Mouse (Mus musculus) adrenal gland, postnatal 14 days (tissue): ENCODE results near the gene Mad2l1. TPM values are rescaled to one million over a fixed set of nuclear protein-coding genes. Genes with fewer than 3 reads are reported as not detected.

Experiments
- DNase-seq: peaks from one replicate; pipeline ENCODE4 v3.0.0; 2021; ENCODE audit warnings: mixed read lengths
- long read RNA-seq, 2 experiments: library from polyadenylated mRNA; stranded (forward); transcript quantifications; one replicate each; pipeline ENCODE4 v2.0.0; 2021
- total RNA-seq: library from RNA; stranded (reverse); gene quantifications from 2 replicates; pipeline ENCODE4 v1.2.3, GENCODE M21; 2021

Gene Mad2l1
- total RNA-seq = 17.2 and 17.3 TPM in 2 replicates
- long read RNA-seq, experiment 1, full-length matches to known transcripts = 14 of 14 reads
- long read RNA-seq, experiment 1, partial matches to known transcripts = 0 of 14 reads
- long read RNA-seq, experiment 1, other reads (novel, unspliced or antisense) = 0 of 14 reads
- long read RNA-seq, experiment 2, full-length matches to known transcripts = 1 of 1 reads
- long read RNA-seq, experiment 2, partial matches to known transcripts = 0 of 1 reads
- long read RNA-seq, experiment 2, other reads (novel, unspliced or antisense) = 0 of 1 reads

DNA sequence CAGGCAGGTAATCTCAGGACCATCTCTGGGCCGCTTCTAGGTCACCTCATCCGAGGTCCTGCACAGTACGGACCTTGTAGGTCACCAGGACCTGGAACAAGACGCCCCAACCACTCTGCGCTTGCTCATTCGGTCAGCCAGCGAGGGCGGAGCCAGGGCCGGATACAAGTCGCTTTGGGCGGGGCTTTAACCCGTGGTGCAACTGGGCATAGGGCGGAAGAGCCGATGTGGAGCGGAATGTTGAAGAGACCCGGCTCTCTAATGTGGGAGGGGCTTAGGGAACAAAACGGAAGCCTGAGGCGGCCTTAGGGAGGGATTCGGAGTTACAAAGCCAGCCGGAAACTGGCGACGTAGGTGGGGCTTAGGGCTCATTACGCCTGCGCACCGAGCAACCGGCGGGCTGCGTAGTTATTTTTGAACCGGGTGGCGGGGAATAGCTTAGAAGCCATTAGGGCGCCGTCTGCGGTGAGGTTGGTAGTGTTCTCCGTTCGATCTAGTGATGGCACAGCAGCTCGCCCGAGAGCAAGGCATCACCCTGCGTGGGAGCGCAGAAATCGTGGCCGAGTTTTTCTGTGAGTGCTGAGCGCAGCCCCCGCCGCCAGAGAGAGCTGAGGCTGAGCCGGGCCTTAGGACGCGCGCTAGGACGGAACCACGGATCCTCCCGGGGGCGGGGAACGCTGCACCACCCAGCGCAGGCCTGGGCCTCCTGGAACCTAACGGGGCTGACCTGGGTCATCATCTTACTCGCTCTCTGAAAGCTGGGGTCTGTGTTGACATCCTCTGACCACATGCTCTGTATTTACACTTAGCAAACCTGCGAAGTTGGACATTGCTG is at the start of gene Mad2l1:
Mad2l1 (plus strand) TSS at position 363 of the 835 bp plus-strand sequence.
- DNase-seq = peak; percentile 99

DNA sequence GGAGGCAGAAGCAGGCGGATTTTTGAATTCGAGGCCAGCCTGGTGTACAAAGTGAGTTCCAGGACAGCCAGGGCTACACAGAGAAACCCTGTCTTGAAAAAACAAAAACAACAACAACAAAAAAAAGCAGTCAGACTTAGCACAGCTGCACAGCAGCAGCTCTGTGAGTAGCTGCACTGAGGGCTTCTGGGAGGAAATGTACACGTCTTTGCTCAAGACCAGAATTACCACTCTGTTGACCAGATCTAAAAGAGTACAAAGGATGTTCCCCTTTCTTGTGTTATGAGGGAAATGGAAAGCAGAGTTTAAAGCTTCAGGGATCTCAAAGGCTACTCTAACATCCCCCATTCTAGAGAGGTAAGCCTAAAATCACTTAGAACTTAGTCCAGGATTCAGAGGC is 41.5 kb upstream of the Mad2l1 start:
- DNase-seq = no peak

DNA sequence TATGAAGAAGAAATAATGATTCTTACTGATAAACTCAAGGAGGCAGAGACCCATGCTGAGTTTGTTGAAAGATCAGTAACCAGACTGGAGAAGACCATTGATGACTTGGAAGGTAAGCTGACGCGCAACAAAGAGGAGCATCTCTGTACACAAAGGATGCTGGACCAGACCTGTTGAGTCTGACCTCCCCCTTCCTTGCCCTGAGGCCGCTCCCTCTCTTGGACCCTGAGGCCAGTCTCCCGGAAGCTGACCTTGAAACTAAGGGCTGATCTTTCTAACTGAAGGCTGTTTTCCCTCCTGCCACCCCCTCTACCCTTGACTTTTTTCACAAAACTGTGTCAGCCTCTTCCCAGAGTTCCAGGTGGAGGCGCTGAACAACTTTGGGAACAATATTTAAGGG is 18.8 kb upstream of the Mad2l1 start:
- DNase-seq = no peak

DNA sequence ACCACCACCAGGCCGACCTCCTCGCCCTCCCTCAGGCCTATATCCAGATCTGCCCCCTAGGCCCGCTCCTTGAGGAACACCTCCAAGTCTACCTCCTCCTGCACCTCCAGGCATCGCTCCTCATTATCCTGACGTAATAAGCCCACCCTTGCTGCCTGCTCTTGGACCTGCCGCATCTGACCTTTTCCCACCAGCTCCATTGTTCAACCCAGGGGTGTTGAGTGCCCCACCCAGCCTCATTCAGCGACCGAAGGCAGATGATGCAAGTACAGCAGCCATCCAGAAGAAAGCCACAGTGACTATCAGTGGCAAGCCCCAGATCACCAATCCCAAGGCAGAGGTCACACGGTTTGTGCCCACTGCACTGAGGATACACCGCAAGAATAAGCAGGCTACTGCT is 6.8 kb upstream of the Mad2l1 start:
- DNase-seq = no peak

DNA sequence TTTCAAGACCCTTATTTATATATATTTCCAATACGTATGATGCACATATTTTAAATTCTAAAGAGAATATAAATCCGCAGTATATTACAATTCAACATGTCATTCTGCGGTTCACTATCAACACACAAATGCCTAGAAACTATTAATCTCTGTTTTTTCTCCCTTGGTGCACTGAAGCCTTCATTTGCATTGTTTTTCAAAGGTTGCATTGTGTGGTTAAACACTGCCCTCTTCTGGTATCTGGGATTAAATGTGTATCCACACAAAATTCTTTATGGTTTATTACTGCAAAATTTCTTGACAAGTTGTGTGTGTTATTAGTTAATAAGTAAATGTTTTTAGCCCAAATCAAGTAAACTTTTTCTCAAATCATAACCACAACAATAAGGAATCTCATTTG is 1.9 kb upstream of the Mad2l1 start:
- peak; percentile 36 for DNase-seq

DNA sequence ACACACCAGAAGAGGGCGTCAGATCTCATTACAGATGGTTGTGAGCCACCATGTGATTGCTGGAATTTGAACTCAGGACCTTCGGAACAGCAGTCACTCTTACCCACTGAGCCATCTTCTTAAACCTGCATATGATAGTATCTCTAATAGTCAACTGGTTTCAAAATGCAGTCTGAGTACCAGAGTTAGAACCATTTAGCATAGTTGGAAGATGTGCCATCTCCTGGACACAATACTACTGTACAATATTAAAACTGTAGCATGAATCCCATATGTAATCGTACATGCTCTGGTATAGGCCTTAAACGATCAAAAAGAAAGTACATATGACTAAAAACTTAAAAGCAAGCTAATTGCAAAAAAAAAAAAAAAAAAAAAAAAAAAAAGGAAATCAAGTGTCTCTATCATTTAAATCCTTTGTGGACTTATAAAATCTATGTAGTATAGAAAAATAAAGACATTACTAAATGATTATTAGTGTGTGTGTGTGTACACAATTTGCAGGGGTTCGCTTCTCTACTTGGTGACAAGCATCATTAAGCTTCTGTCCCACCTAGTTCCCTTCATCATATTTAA is 736 bp upstream of the Mad2l1 start:
- DNase-seq = no peak

DNA sequence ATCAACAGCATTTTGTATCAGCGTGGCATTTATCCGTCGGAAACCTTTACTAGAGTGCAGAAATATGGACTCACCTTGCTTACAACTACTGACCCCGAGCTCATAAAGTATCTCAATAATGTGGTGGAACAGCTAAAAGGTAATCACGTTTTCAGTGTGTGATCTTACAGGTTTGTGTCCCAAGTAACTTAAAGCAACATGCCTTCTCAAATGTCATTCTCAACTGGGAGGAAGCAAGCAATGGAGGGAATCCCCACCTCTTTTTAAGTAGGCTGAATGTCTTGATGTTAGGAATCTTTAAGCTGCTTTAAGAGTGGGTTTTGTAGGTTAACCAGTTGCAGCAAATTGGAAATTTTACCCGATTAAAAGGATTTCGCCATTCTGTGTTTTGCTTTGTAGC is 776 bp downstream of the Mad2l1 start:
- no peak for DNase-seq

DNA sequence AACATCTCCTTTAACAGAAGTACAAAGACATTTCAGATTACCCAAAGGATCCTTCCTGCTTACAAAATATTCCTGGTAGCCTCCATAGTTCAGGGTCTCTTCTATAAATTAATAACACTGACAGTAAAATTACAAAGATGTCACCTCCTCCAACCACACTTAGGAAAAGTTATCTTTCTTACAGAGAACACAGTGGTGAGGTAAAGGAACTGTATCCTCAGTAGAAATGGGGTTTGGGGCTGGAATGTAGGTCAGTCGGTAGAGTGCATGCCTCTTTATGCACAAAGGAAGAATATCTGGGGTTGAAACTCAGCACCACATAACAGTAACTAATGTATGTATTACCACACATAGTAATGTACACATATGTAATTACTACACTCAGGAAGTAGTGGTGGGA is 24.8 kb downstream of the Mad2l1 start, which contains the start of gene Vmn1r32:
Vmn1r32 (minus strand) TSS at position 101 of the 400 bp plus-strand sequence.
- no peak for DNase-seq

DNA sequence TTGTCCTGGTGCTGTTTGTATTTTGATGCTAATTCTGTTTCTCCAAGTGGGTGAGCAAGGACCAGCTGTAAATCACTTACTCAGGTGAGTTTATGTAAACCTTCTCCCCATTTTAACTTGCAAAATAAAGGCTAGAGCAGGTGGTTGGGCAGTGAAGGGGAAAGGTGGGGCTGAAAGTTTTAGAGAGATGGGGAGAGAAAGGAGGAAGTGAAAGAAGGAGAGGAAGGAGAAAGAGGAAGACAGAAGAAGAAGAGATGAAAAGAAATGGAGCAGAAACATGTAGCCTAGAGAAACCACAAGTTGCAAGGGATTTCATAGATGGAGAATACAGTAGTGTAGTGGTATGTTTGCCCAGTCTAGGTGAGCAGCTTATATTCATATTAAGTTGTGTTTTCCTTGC is 60.6 kb downstream of the Mad2l1 start:
- DNase-seq = no peak

Other genes starting within 250 kb of the Mad2l1 start
- gene Vmn1r32, start 24.7 kb downstream of the Mad2l1 start, total RNA-seq = not detected in 2 replicates
- not detected in 2 replicates for gene Vmn1r33, start 82.9 kb downstream of the Mad2l1 start, total RNA-seq
- gene Vmn1r34, start 108.5 kb downstream of the Mad2l1 start, total RNA-seq = not detected in 2 replicates
- gene Vmn1r35, start 150.5 kb downstream of the Mad2l1 start, total RNA-seq = not detected in 2 replicates
- not detected in 2 replicates for gene Vmn1r36, start 183.8 kb downstream of the Mad2l1 start, total RNA-seq
- not detected in 2 replicates for gene Vmn1r37, start 194.0 kb downstream of the Mad2l1 start, total RNA-seq
- not detected in 2 replicates for gene Vmn1r38, start 247.2 kb downstream of the Mad2l1 start, total RNA-seq